Mouse (Mus musculus): Measurements from ENCODE around the gene Ezr.

DNA sequence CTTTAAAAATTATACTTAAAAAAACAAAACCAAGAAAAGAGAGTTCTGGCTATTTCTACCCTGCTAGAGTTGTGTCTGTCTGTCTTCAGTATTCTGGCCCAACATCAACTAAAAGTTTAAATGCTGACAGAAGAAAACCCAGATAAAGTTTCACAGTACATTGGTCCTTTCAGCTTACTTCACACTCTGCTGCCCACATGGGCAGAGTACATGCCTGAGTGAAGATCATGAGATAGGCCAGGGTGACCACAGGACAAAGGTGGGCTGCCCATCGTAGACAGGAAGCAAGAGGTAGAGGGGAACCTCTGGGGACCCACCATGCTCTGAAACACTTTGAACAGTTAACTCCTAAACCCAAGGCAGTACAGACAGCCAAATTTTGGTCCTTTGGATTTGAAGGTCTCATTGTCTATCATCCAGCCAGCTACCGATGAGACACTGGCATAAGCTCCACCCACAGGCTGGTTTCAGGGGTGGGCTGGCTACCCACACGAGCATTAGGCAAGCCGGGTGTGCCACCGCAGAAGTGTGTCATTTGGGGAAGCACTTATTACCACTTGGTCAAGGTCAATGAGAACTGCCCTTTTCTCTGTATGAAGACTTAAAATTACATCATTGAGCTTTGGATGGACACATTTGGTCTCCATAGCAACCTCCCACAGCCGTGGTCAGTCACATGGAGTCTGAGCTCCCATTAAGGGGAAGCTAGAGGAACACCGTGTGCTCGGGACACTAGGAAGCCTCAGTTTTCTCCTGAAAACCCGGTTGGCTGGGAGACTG lies 35.9 kb downstream of the Ezr start:
- TF ChIP-seq CTCF (IDR thresholded peaks at IDR 0.05; ENCODE audit: borderline replicate concordance, extremely low read depth, insufficient read depth, insufficient read length): no peak
- no peak for TF ChIP-seq POLR2A (IDR thresholded peaks at IDR 0.05; ENCODE audit: borderline replicate concordance, extremely low read depth, insufficient read depth, insufficient read length, poor library complexity, severe bottlenecking)

Data from brain, embryonic 14.5 days (tissue).